Mouse (Mus musculus): ENCODE results near the gene Gsk3b. TPM values are rescaled to one million over a fixed set of nuclear protein-coding genes. Genes with fewer than 3 reads are reported as not detected.

Gsk3b gene
- polyA plus RNA-seq, 1 experiment from 2014 or later = 139 TPM

DNA sequence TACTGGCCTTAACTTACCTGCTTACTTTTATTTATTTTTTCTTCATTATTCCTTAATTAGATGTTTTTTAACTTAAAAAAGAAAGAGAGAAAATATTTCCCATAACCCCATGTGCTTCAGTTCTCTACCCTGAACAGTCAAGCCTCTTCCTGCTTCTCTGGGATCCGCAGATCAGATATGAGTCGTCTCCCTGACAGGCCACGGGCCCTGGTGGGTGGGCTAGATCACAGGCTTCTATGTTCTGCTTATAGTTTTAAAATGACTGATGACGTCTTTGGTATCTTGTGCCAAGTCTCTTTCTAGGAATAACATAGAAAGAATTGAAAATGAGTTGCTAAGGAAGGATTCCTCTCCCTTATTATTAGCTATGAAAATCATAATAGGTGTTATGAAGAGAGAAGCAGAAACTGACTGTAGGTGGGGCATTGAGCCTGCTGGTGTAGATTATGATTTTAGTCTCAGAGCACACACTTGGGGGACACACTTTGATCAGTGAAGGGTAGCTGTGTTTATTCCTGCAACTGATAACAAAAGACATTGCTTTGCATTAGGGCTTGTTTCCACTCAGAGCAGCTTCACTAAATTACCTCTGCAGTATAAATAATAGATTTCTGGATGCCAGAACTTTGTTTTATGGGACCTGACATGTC lies 148.3 kb downstream of the Gsk3b start:
- Histone ChIP-seq H3K9ac (no peak overlapping the region), H3K36me3 (peaks cover 13% of the 10 kb centered on the region), H3K27me3 (no peaks in the 10 kb centered on the region), H3K9me3 (replicated peaks) (no peaks in the 10 kb centered on the region), H3K27ac (no peak overlapping the region), H3K4me2 (replicated peaks) (no peak overlapping the region), H3K4me1 (no peaks in the 10 kb centered on the region), H3K4me3 (no peak overlapping the region)
- 87% methylated on average over 4 of the region's 4 CpGs for WGBS
- ATAC-seq (ENCODE audit: low FRiP score) = no peak

DNA sequence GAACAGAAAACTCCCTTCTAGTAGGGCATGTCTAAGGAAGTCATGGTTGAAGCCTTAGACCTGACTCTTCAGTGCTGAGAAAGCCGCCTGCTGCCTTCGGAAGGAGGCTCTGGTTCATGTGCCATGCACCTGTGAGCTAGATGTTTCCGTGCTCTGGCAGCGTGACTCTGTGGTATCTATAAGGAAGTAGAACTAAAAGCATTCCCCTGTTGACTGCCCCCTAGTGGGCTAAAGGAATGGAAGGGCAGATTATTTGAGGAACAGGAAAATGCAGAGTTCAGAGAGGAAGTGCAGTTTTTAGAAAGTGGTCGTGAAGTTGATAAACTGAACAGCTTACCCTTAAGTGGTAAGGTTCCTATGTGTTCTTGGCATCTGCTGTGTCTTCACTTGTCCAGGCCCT lies 150.9 kb downstream of the Gsk3b start:
- 88% methylated on average over 5 of the region's 5 CpGs for WGBS
- H3K4me3 ChIP-seq = no peak overlapping the region
- no peaks in the 10 kb centered on the region for H3K9me3 ChIP-seq (replicated peaks)
- H3K4me1 ChIP-seq = no peaks in the 10 kb centered on the region
- H3K9ac ChIP-seq = no peak overlapping the region
- no peaks in the 10 kb centered on the region for H3K27me3 ChIP-seq
- H3K36me3 ChIP-seq = peaks cover 24% of the 10 kb centered on the region
- no peak for ATAC-seq (ENCODE audit: low FRiP score)
- H3K4me2 ChIP-seq (replicated peaks) = no peak overlapping the region
- H3K27ac ChIP-seq = no peak overlapping the region

DNA sequence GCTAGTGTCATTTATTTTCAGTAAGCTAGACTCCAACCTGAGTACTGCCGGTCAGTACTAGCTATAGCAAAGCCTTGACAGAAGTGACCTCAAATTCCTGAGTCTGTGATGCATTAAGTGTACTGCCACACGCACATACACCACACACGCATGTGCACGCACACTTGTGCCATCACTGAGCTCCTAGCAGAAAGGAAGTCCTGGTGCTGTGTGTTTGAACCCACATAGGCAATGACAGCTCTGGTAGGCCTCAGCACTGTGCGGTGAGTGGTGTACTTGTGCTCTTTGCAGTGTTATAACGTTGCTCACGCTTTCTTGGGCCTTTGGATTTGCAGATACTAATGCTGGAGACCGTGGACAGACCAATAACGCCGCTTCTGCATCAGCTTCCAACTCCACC lies 151.4 kb downstream of the Gsk3b start:
- no peak overlapping the region for H3K27ac ChIP-seq
- H3K9ac ChIP-seq = no peak overlapping the region
- no peak overlapping the region for H3K4me2 ChIP-seq (replicated peaks)
- no peaks in the 10 kb centered on the region for H3K9me3 ChIP-seq (replicated peaks)
- peaks cover 24% of the 10 kb centered on the region for H3K36me3 ChIP-seq
- no peaks in the 10 kb centered on the region for H3K4me1 ChIP-seq
- no peaks in the 10 kb centered on the region for H3K27me3 ChIP-seq
- WGBS = 97% methylated on average over 10 of the region's 10 CpGs
- H3K4me3 ChIP-seq = no peak overlapping the region
- no peak for ATAC-seq (ENCODE audit: low FRiP score)

DNA sequence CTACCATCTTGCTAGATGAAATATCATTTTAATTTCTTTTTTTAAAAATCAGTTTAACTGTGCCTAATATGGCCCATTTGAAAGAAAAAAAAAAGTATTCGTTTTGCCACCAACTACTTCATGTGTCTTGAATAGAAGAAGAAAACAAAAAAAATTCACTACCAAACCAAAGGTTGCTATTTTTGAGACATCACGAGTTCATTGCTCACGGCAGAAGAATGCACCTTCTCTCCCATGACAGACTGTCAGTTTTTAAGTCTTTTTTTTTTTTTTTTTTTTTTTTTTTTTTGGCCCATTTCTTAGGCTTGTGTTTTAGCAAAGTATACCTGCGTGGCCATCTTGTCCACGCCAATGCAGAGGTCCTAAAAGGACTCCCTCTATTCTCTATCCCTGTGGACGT lies 155.3 kb downstream of the Gsk3b start:
- Histone ChIP-seq H3K27ac (no peak overlapping the region), H3K4me2 (replicated peaks) (no peak overlapping the region), H3K4me1 (peaks cover 5% of the 10 kb centered on the region; the same call in 1 of the 2 replicates), H3K27me3 (no peaks in the 10 kb centered on the region), H3K36me3 (peaks cover 24% of the 10 kb centered on the region), H3K9ac (no peak overlapping the region), H3K4me3 (no peak overlapping the region), H3K9me3 (replicated peaks) (no peaks in the 10 kb centered on the region)
- no peak for ATAC-seq (ENCODE audit: low FRiP score)
- whole genome bisulfite sequencing = 88% methylated on average over 6 of the region's 6 CpGs

DNA sequence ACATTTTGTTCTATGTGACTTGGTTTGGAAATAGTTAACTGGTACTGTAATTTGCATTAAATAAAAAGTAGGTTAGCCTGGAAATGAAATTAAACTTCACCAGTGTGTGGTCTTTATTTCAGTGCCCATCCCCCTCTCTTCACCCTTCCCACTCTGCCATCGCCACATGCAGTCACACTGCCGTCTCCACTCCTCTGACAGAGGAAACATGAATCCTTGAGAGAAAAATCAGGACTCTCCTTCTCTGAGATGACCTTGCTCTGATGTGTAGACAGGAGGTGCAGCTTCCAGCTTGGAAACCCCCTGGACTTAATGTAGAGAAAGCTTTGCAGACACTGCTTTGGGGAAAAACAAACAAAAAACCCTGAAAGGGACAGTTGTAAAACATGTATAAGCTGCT lies 156.6 kb downstream of the Gsk3b start:
- no peaks in the 10 kb centered on the region for H3K27me3 ChIP-seq
- no peaks in the 10 kb centered on the region for H3K9me3 ChIP-seq (replicated peaks)
- peaks cover 21% of the 10 kb centered on the region for H3K36me3 ChIP-seq
- peaks cover 5% of the 10 kb centered on the region; the same call in 1 of the 2 replicates for H3K4me1 ChIP-seq
- H3K4me2 ChIP-seq (replicated peaks) = no peak overlapping the region
- H3K27ac ChIP-seq = no peak overlapping the region
- ATAC-seq (ENCODE audit: low FRiP score) = no peak
- WGBS = 42% methylated on average over 2 of the region's 2 CpGs
- H3K4me3 ChIP-seq = no peak overlapping the region
- H3K9ac ChIP-seq = no peak overlapping the region

DNA sequence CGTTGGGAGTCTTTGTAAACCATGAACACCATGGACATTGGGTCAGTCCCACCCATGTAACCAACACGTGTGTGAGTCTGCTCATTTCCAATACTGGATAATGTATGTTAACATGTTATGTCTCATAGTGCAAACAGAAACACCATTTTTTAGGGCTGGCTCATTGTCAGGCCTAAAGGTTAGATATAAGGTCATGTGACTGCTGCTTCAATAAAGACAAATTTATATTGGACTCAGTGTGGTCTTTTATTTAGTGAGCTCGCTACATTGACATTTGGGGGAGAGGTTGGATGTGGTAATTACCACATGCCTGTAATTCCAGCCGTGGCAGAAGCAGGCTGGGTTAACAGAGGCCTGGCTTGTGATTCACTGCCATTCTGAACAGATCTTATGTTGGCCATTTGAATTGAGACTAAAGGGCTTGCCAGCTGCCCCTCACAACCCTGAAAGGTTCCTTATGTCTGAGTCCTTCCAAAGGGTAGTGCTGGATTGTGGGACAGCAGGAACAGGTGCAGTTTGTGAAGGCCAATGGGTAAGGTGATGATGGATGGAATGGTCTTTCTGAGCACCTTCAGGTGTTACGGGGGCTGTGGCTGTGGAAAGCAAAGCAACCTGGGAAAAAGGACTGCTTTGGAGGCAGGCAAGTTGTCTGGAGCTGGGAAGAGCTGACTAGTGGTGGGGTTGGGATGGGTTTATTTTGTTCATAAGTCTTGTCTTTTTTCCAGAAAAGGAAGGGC lies 157.2 kb downstream of the Gsk3b start:
- no peak overlapping the region for H3K9ac ChIP-seq
- no peak overlapping the region for H3K27ac ChIP-seq
- H3K4me2 ChIP-seq (replicated peaks) = no peak overlapping the region
- peaks cover 5% of the 10 kb centered on the region; the same call in 1 of the 2 replicates for H3K4me1 ChIP-seq
- no peaks in the 10 kb centered on the region for H3K9me3 ChIP-seq (replicated peaks)
- ATAC-seq (ENCODE audit: low FRiP score) = no peak
- H3K36me3 ChIP-seq = peaks cover 17% of the 10 kb centered on the region
- H3K27me3 ChIP-seq = no peaks in the 10 kb centered on the region
- WGBS = 73% methylated on average over 5 of the region's 5 CpGs
- no peak overlapping the region for H3K4me3 ChIP-seq

DNA sequence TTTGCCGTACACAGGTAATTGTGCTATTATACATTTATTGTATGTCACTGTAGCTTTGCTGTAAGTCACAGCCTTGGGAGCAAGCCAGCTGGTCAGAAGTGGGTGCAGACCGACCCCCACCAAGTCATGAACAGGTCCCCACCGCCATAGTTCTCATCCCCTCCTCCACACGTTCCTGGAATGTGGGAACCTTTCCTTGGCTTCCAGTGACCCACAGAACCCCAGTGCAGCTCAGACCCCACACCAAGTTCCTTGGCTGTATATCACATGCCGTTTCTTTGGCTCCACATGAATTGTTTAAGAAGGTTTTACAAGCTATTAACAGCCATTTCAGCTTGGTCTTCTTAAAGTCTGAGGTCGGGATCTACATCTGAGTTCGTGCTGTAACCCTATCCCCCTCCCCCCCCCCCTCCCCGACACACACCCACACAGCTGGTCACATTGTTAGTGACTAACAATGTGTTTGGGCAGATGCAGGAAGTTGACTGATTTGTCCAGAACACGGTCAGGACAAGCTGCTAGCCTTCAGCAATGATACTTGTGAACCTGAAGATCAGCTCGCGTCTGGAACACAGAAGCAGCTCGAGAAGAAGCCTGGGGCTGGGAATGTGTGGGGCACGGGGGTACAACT lies 159.6 kb downstream of the Gsk3b start:
- no peak overlapping the region for H3K27ac ChIP-seq
- H3K4me2 ChIP-seq (replicated peaks) = no peak overlapping the region
- no peaks in the 10 kb centered on the region for H3K9me3 ChIP-seq (replicated peaks)
- H3K4me1 ChIP-seq = peaks cover 5% of the 10 kb centered on the region; the same call in 1 of the 2 replicates
- no peak for ATAC-seq (ENCODE audit: low FRiP score)
- no peak overlapping the region for H3K9ac ChIP-seq
- H3K4me3 ChIP-seq = no peak overlapping the region
- H3K36me3 ChIP-seq = 0 out of 2 replicates have a peak, but pooled peaks cover 3% of the 10 kb centered on the region
- no peaks in the 10 kb centered on the region for H3K27me3 ChIP-seq
- WGBS = 50% methylated on average over 13 of the region's 13 CpGs

- Histone ChIP-seq H3K4me3 (no peak overlapping the region), H3K36me3 (no peaks in the 10 kb centered on the region), H3K9me3 (replicated peaks) (no peaks in the 10 kb centered on the region), H3K9ac (no peak overlapping the region), H3K27me3 (no peaks in the 10 kb centered on the region), H3K4me2 (replicated peaks) (no peak overlapping the region), H3K27ac (no peak overlapping the region), H3K4me1 (peaks cover 5% of the 10 kb centered on the region; the same call in 1 of the 2 replicates)
- 89% methylated on average over 6 of the region's 6 CpGs for WGBS
- no peak for ATAC-seq (ENCODE audit: low FRiP score)
Observed at GRCm38 (mm10) chr16:38250467-38250866, 161.7 kb downstream of the Gsk3b start.

- Histone ChIP-seq H3K4me3 (no peak overlapping the region), H3K36me3 (no peaks in the 10 kb centered on the region), H3K9ac (no peak overlapping the region), H3K4me1 (no peaks in the 10 kb centered on the region), H3K9me3 (replicated peaks) (no peaks in the 10 kb centered on the region), H3K27me3 (no peaks in the 10 kb centered on the region), H3K27ac (no peak overlapping the region), H3K4me2 (replicated peaks) (no peak overlapping the region)
- WGBS = 78% methylated on average over 14 of the region's 14 CpGs
- no peak for ATAC-seq (ENCODE audit: low FRiP score)
Observed at GRCm38 (mm10) chr16:38254001-38254400, 165.2 kb downstream of the Gsk3b start.

- no peak overlapping the region for H3K4me3 ChIP-seq
- no peak for ATAC-seq (ENCODE audit: low FRiP score)
- WGBS = 77% methylated on average over 4 of the region's 4 CpGs
- no peak overlapping the region for H3K4me2 ChIP-seq (replicated peaks)
- no peak overlapping the region for H3K9ac ChIP-seq
- H3K27me3 ChIP-seq = no peaks in the 10 kb centered on the region
- no peaks in the 10 kb centered on the region for H3K9me3 ChIP-seq (replicated peaks)
- no peaks in the 10 kb centered on the region for H3K4me1 ChIP-seq
- H3K27ac ChIP-seq = no peak overlapping the region
- no peaks in the 10 kb centered on the region for H3K36me3 ChIP-seq
Observed at GRCm38 (mm10) chr16:38255107-38255506, 166.3 kb downstream of the Gsk3b start.

DNA sequence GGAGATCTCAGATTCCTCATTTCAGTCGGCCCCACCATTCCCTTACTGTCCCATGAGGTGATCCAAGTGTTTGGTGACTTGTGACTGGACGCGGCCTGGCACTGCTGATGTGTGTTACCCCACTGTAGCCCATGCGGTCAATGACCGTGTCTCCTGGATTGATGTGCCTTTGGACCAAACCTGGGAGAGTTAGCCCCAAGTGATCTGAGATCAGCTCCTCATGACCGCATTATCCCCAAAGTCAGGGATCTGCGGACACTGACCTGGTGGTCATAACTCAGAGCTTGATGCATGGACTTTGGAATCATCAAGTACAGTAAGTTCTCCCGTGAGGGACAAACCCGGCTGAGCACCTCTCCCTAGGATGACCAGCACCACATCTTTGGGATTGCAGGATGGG lies 167.1 kb downstream of the Gsk3b start:
- no peak for ATAC-seq (ENCODE audit: low FRiP score)
- no peak overlapping the region for H3K9ac ChIP-seq
- 93% methylated on average over 9 of the region's 9 CpGs for WGBS

GRCm38 (mm10) chr16:38271601-38272000 lies 182.8 kb downstream of the Gsk3b start:
- H3K9ac ChIP-seq = no peak overlapping the region
- H3K9me3 ChIP-seq (replicated peaks) = no peaks in the 10 kb centered on the region
- ATAC-seq (ENCODE audit: low FRiP score) = no peak
- no peak overlapping the region for H3K4me2 ChIP-seq (replicated peaks)
- H3K4me1 ChIP-seq = peaks cover 8% of the 10 kb centered on the region; the same call in 1 of the 2 replicates
- no peaks in the 10 kb centered on the region for H3K27me3 ChIP-seq
- H3K27ac ChIP-seq = no peak overlapping the region
- no peaks in the 10 kb centered on the region for H3K36me3 ChIP-seq
- no peak overlapping the region for H3K4me3 ChIP-seq
- WGBS = 73% methylated on average over 3 of the region's 3 CpGs

More for the DNA sequence above, 167.1 kb downstream of the Gsk3b start:
- no peaks in the 10 kb centered on the region for H3K9me3 ChIP-seq (replicated peaks)
- no peaks in the 10 kb centered on the region for H3K27me3 ChIP-seq
- H3K36me3 ChIP-seq = no peaks in the 10 kb centered on the region
- no peaks in the 10 kb centered on the region for H3K4me1 ChIP-seq
- no peak overlapping the region for H3K4me3 ChIP-seq
- no peak overlapping the region for H3K27ac ChIP-seq
- H3K4me2 ChIP-seq (replicated peaks) = no peak overlapping the region

Measured in hindbrain, embryonic 12.5 days (tissue).